Mouse (Mus musculus) forebrain, embryonic 12.5 days (tissue): Measurements from ENCODE around the gene Etl4. TPM values are rescaled to one million over a fixed set of nuclear protein-coding genes. Genes with fewer than 3 reads are reported as not detected.

Source experiments
- ATAC-seq: fragments of 200-750 bp; cut with Nextera tagmentation; 2 replicates; pipeline ENCODE4 v1.8.0; 2017; ENCODE audit warnings: moderate TSS enrichment; ENCODE audit not compliant: low FRiP score
- H3K27ac ChIP-seq: fragments of 300-500 bp; sonication (generic); 2 replicates; pipeline ENCODE4 v1.5.1; 2016; ENCODE audit warnings: mild to moderate bottlenecking
- H3K27me3 ChIP-seq: fragments of 300-500 bp; sonication (generic); 2 replicates; pipeline ENCODE4 v1.6.1; 2016; ENCODE audit warnings: mild to moderate bottlenecking
- H3K36me3 ChIP-seq: fragments of 300-500 bp; sonication (generic); replicated peaks from 2 replicates; pipeline ENCODE4 v1.6.1; 2016; ENCODE audit warnings: mild to moderate bottlenecking
- H3K4me1 ChIP-seq: fragments of 300-500 bp; sonication (generic); 2 replicates; pipeline ENCODE4 v1.6.1; 2016
- H3K4me2 ChIP-seq: fragments of 300-500 bp; sonication (generic); 2 replicates; pipeline ENCODE4 v1.6.1; 2016; ENCODE audit warnings: mild to moderate bottlenecking, moderate library complexity
- H3K4me3 ChIP-seq: fragments of 300-500 bp; sonication (generic); replicated peaks from 2 replicates; pipeline ENCODE4 v1.5.1; 2016; ENCODE audit warnings: mild to moderate bottlenecking
- H3K9ac ChIP-seq: fragments of 300-500 bp; sonication (generic); 2 replicates; pipeline ENCODE4 v1.6.1; 2016; ENCODE audit warnings: mild to moderate bottlenecking
- H3K9me3 ChIP-seq: fragments of 300-500 bp; sonication (generic); 2 replicates; pipeline ENCODE4 v1.6.1; 2016
- WGBS: fragments of 180-500 bp; shearing (Covaris S2); methylation state at CpG from one replicate; pipeline ENCODE4 v1.1.7; 2016; 5-methylcytosine and 5-hydroxymethylcytosine counted together
- polyA plus RNA-seq: library from polyadenylated mRNA; unstranded; fragments of >200 nt; fragmentation: Nextera tagmentation; extraction: Ambion mirVana; gene quantifications from 2 replicates; pipeline ENCODE4 v1.2.1, GENCODE M21; 2016

The Etl4 gene
- polyA plus RNA-seq, 1 experiment from 2014 or later = 30.3 TPM

DNA sequence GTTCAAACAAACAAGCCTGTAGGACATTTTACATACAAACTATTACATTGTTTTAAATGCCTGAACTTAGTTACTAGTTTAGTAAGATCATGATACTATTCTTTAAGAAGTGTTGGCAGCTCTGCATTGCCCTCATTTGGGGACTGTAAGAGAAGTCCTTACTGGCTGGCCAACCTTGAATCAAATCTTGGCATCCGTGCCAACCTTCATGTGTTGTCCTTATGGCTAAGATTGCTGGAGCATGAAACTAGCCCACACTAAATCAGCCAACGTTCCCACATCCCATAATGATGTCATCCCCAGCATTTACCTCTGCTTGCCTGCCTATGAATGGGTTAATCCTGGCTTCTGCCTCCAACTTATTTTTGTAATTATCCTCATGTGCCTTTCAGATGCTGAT lies 636.0 kb downstream of the Etl4 start:
- ATAC-seq = peak; percentile 30; the same call in 1 of the 2 replicates
- Histone ChIP-seq H3K27ac (peak overlapping the region; percentile 70), H3K4me1 (peaks cover 33% of the 10 kb centered on the region), H3K9ac (no peak overlapping the region), H3K4me2 (no peak overlapping the region), H3K36me3 (no peaks in the 10 kb centered on the region), H3K9me3 (no peaks in the 10 kb centered on the region), H3K4me3 (no peak overlapping the region), H3K27me3 (no peaks in the 10 kb centered on the region)
- WGBS = 22% methylated on average over 2 of the region's 2 CpGs

GRCm38 (mm10) chr2:20546496-20547348 lies 637.1 kb downstream of the Etl4 start:
- WGBS = 5% methylated on average over 11 of the region's 11 CpGs
- Histone ChIP-seq H3K27me3 (no peaks in the 10 kb centered on the region), H3K4me1 (peaks cover 33% of the 10 kb centered on the region), H3K27ac (peak overlapping the region; percentile 84), H3K4me3 (peak overlapping the region; percentile 19), H3K9ac (peak overlapping the region; percentile 21; the same call in 1 of the 2 replicates), H3K4me2 (peak overlapping the region; percentile 50), H3K36me3 (no peaks in the 10 kb centered on the region), H3K9me3 (no peaks in the 10 kb centered on the region)
- peak; percentile 66 for ATAC-seq

DNA sequence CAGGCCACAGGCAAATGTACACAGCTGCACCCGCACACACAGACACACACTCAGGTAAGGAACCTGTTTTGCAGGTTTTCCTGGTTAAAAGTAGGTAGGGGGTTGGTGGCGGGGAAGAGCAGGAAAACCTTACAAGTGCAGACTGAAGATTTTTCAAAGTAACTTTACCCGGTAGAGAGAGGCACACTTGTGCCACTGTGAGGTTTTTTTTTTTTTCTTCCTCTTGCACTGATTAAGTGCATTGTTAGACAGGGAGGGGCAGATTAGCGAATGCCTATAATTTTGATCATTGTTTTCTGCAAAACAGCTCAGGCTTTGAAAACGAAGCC lies 637.7 kb downstream of the Etl4 start:
- Histone ChIP-seq H3K4me3 (peak overlapping the region; percentile 19), H3K9me3 (no peaks in the 10 kb centered on the region), H3K36me3 (no peaks in the 10 kb centered on the region), H3K9ac (0 out of 2 replicates have a peak overlapping the region, but pooled peaks have one; percentile 21), H3K27me3 (no peaks in the 10 kb centered on the region), H3K4me1 (peaks cover 33% of the 10 kb centered on the region), H3K4me2 (peak overlapping the region; percentile 50), H3K27ac (peak overlapping the region; percentile 84)
- peak; percentile 34; the same call in 1 of the 2 replicates for ATAC-seq
- WGBS = 3% methylated on average over 5 of the region's 5 CpGs

DNA sequence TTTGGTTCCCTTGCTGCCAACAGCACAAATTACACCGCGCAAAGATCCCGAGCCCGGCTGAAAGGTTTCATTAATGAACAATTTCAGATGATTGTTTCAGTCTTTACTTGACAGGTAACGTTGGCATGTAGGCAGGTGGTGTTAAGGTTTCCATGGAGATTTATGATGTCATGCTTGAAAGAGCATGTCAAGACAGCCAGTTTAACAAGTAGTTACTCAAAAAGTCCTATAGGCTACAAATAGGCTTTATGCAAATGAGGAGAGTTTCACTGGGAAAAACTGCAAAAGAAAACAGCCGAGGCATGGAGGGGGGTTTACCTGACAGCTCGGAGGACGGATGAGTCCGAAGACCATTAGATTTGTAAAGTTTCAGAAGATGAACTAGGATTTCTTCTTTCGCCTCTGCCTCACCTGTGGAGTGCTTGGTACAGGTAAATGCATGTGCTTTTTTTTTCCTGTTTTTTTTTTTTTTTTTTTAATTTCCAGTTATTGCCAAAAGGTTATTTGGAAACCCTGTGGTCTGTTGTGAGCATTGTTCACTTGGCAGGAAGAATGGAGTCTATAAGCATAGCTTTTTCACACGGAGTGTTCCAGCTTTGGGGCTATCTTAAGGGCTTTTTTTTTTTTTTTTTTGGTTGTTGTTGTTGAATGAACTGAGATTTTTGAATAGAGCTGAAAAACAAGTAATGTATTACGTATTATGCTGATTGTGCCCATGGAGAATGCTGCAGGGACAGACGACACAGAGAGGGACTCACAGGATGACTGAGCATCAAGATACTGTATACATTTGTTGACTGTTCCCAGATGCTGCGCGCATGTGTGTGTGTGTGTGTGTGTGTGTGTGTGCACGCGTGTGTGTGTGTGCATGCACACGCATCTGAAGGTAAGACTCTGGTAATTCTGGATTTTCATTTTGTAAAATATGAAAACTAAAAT lies 638.4 kb downstream of the Etl4 start:
- peak overlapping the region; percentile 50 for H3K4me2 ChIP-seq
- H3K4me1 ChIP-seq = peaks cover 33% of the 10 kb centered on the region
- H3K9ac ChIP-seq = peak overlapping the region; percentile 21; the same call in 1 of the 2 replicates
- WGBS = 6% methylated on average over 18 of the region's 18 CpGs
- H3K36me3 ChIP-seq = no peaks in the 10 kb centered on the region
- H3K9me3 ChIP-seq = no peaks in the 10 kb centered on the region
- no peaks in the 10 kb centered on the region for H3K27me3 ChIP-seq
- peak overlapping the region; percentile 19 for H3K4me3 ChIP-seq
- ATAC-seq = peak; percentile 73
- peak overlapping the region; percentile 84 for H3K27ac ChIP-seq

DNA sequence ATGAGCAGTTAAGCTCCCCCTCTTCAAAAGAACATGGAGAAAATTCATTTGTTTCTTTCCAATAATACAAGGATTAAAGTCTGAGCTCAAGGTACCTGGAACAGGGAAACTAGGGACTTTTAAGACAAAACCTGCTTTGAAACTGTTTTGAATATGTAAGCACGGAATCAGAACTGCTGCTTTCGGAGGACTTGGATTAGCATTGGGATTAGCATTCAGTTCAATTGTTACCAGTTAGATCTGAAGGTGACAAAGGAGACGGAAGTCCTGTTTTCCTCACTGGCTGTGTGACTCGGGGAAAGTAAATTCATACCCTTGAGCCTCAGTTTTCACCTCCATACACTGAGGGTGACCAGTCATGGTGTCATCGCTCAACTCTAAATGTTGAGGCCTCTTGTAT lies 639.5 kb downstream of the Etl4 start:
- peak overlapping the region; percentile 50 for H3K4me2 ChIP-seq
- no peaks in the 10 kb centered on the region for H3K36me3 ChIP-seq
- ATAC-seq = no peak
- 9% methylated on average over 5 of the region's 5 CpGs for WGBS
- H3K9me3 ChIP-seq = no peaks in the 10 kb centered on the region
- H3K4me3 ChIP-seq = peak overlapping the region; percentile 3; the same call in 1 of the 2 replicates
- H3K9ac ChIP-seq = peak overlapping the region; percentile 21; the same call in 1 of the 2 replicates
- H3K27ac ChIP-seq = peak overlapping the region; percentile 39; the same call in 1 of the 2 replicates
- peaks cover 33% of the 10 kb centered on the region for H3K4me1 ChIP-seq
- H3K27me3 ChIP-seq = no peaks in the 10 kb centered on the region

DNA sequence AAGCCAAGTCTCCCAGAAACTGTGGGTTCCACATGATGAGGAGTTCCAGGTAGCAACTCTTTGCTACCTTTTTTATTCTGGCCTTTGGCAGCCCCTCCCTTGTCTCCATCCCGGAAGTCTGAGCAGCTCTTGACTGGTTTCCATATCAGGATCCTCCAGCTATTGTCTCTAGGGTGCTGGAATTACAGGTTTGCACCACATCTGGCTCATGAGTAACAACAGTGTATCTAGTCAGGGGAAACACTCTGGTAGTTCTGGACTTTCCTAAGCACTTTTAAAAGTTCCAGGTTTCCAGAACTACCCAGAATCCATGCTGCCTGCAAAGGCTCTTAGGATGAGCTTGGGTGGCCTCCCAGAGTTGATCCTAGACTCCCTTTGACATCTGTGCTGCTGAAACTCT lies 640.4 kb downstream of the Etl4 start:
- no peak for ATAC-seq
- H3K36me3 ChIP-seq = no peaks in the 10 kb centered on the region
- H3K27me3 ChIP-seq = no peaks in the 10 kb centered on the region
- H3K9me3 ChIP-seq = no peaks in the 10 kb centered on the region
- H3K4me1 ChIP-seq = peaks cover 33% of the 10 kb centered on the region
- H3K9ac ChIP-seq = no peak overlapping the region
- WGBS = 68% methylated on average over 1 of the region's 1 CpGs
- H3K27ac ChIP-seq = no peak overlapping the region
- peak overlapping the region; percentile 6; the same call in 1 of the 2 replicates for H3K4me2 ChIP-seq
- H3K4me3 ChIP-seq = no peak overlapping the region

DNA sequence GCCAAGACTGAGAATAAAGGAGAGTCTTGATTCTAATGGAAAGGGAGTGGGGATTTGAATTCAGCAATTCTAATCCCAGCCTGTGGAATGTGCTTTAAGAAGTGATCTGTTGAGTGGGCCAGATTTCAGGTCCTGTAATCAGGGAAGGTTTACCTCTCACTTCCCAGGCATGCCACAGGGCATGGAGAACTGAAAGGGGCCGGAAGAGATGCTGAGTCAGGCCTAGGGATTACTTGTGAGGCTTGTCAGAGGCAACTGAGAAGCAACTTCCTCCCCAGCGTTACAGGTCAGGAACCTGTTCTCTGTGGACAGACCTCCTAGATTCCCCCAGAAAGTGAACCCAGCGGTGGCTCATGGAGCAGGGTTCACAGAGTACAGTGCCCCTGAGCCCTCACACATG lies 646.1 kb downstream of the Etl4 start:
- WGBS = 66% methylated on average over 3 of the region's 3 CpGs
- Histone ChIP-seq H3K9ac (no peak overlapping the region), H3K9me3 (no peaks in the 10 kb centered on the region), H3K4me1 (no peaks in the 10 kb centered on the region), H3K4me3 (no peak overlapping the region), H3K36me3 (no peaks in the 10 kb centered on the region), H3K27ac (no peak overlapping the region), H3K27me3 (no peaks in the 10 kb centered on the region), H3K4me2 (no peak overlapping the region)
- no peak for ATAC-seq

- 88% methylated on average over 5 of the region's 5 CpGs for WGBS
- Histone ChIP-seq H3K9ac (no peak overlapping the region), H3K9me3 (no peaks in the 10 kb centered on the region), H3K4me1 (peaks cover 8% of the 10 kb centered on the region; the same call in 1 of the 2 replicates), H3K27ac (no peak overlapping the region), H3K36me3 (no peaks in the 10 kb centered on the region), H3K4me3 (no peak overlapping the region), H3K4me2 (no peak overlapping the region), H3K27me3 (no peaks in the 10 kb centered on the region)
- no peak for ATAC-seq
Measured at GRCm38 (mm10) chr2:20559083-20559482, 649.5 kb downstream of the Etl4 start.

GRCm38 (mm10) chr2:20559723-20560122 lies 650.1 kb downstream of the Etl4 start:
- H3K4me1 ChIP-seq = peaks cover 8% of the 10 kb centered on the region; the same call in 1 of the 2 replicates
- no peak overlapping the region for H3K4me3 ChIP-seq
- H3K9me3 ChIP-seq = no peaks in the 10 kb centered on the region
- 67% methylated on average over 2 of the region's 2 CpGs for WGBS
- H3K36me3 ChIP-seq = no peaks in the 10 kb centered on the region
- H3K9ac ChIP-seq = no peak overlapping the region
- ATAC-seq = no peak
- H3K27me3 ChIP-seq = no peaks in the 10 kb centered on the region
- H3K27ac ChIP-seq = no peak overlapping the region
- H3K4me2 ChIP-seq = no peak overlapping the region

DNA sequence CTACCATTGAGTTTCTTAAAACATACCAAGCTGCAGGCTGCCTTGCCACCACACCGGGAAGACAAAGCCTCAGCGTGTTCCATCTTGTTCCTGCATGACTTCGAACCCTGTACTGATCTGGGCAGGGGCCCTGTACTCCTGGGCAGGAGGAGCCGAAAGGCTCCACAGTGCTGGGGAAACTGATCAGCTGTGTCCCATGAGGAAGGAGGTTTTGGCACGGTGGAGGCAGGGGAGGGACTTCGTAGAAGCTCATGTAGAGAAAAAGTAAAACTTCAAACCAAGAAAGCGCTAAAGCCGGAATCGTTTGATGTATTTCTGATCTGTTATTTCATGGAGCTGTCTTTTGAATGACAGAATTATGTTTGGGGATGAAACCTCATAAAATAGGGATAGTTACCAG lies 651.0 kb downstream of the Etl4 start:
- no peak overlapping the region for H3K4me3 ChIP-seq

GRCm38 (mm10) chr2:20563036-20563435 lies 653.5 kb downstream of the Etl4 start:
- no peaks in the 10 kb centered on the region for H3K27me3 ChIP-seq
- no peak overlapping the region for H3K9ac ChIP-seq
- no peaks in the 10 kb centered on the region for H3K36me3 ChIP-seq
- 0 out of 2 replicates have a peak overlapping the region, but pooled peaks have one; percentile 25 for H3K27ac ChIP-seq
- no peak overlapping the region for H3K4me2 ChIP-seq
- H3K4me1 ChIP-seq = peaks cover 8% of the 10 kb centered on the region; the same call in 1 of the 2 replicates
- no peaks in the 10 kb centered on the region for H3K9me3 ChIP-seq
- WGBS = 41% methylated on average over 6 of the region's 6 CpGs
- ATAC-seq = no peak
- no peak overlapping the region for H3K4me3 ChIP-seq

More for the DNA sequence above, 651.0 kb downstream of the Etl4 start:
- Histone ChIP-seq H3K27ac (no peak overlapping the region), H3K4me1 (peaks cover 8% of the 10 kb centered on the region; the same call in 1 of the 2 replicates), H3K4me2 (no peak overlapping the region), H3K9ac (no peak overlapping the region), H3K9me3 (no peaks in the 10 kb centered on the region), H3K27me3 (no peaks in the 10 kb centered on the region), H3K36me3 (no peaks in the 10 kb centered on the region)
- WGBS = 92% methylated on average over 9 of the region's 9 CpGs
- ATAC-seq = no peak

GRCm38 (mm10) chr2:20568456-20568855 lies 658.9 kb downstream of the Etl4 start:
- Histone ChIP-seq H3K9ac (no peak overlapping the region), H3K27me3 (no peaks in the 10 kb centered on the region), H3K4me3 (no peak overlapping the region), H3K27ac (no peak overlapping the region), H3K4me2 (no peak overlapping the region), H3K4me1 (no peaks in the 10 kb centered on the region), H3K9me3 (no peaks in the 10 kb centered on the region), H3K36me3 (no peaks in the 10 kb centered on the region)
- WGBS = 89% methylated on average over 1 of the region's 1 CpGs
- ATAC-seq = no peak
